Mouse (Mus musculus): ENCODE measurements around the gene Ttc30b.

GRCm38 (mm10) chr2:75915040-75915439 is 23.3 kb downstream of the Ttc30b start:
- TF ChIP-seq CTCF (IDR thresholded peaks at IDR 0.05; ENCODE audit: low read depth, low read length): no peak
- TF ChIP-seq POLR2A (IDR thresholded peaks at IDR 0.05; ENCODE audit: borderline replicate concordance, low read depth, low read length): no peak

Data from bone marrow macrophage, adult 2 months (primary cell).